Mouse (Mus musculus): ENCODE measurements around the gene Dgkg. TPM values are rescaled to one million over a fixed set of nuclear protein-coding genes. Genes with fewer than 3 reads are reported as not detected.

The Dgkg gene
- total and polyA plus RNA-seq, 2 experiments from 2014 or later = 12.0 to 15.8 TPM

DNA sequence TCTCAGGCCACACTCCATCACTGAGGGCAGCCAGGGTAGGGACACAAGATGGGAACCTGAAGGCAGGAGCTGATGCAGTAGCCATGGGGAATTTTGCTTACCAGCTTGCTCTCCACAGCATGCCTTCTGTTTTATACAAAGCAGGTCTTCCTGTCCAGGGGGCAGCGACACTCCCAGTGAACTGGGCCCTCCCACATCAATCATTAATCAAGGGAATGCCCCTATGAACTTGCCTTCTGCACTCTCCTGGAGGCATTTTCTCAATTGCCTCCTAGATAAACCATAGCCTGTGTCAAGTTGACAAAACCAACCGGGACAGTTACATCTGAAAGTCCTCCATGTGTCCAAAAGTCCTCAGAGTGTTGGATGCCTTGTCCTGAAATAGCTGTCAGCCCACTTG lies 6.1 kb upstream of the Dgkg start:
- ATAC-seq = no peak
- DNase-seq = no peak
- Histone ChIP-seq H3K4me1 (ENCODE audit: insufficient read depth) (no peaks in the 10 kb centered on the region), H3K36me3 (ENCODE audit: insufficient read depth) (no peaks in the 10 kb centered on the region), H3K27ac (ENCODE audit: low read depth, low read length) (no peak overlapping the region), H3K27me3 (ENCODE audit: insufficient read depth, low read length) (no peaks in the 10 kb centered on the region), H3K9me3 (ENCODE audit: low read length) (no peaks in the 10 kb centered on the region), H3K4me2 (ENCODE audit: low read depth) (no peak overlapping the region), H3K4me3 (ENCODE audit: low read depth, low read length) (no peak overlapping the region), H3K9ac (no peak overlapping the region)
- no peak for TF ChIP-seq CTCF (IDR thresholded peaks at IDR 0.05; ENCODE audit: low read depth)
- WGBS = 69% methylated on average over 2 of the region's 2 CpGs

DNA sequence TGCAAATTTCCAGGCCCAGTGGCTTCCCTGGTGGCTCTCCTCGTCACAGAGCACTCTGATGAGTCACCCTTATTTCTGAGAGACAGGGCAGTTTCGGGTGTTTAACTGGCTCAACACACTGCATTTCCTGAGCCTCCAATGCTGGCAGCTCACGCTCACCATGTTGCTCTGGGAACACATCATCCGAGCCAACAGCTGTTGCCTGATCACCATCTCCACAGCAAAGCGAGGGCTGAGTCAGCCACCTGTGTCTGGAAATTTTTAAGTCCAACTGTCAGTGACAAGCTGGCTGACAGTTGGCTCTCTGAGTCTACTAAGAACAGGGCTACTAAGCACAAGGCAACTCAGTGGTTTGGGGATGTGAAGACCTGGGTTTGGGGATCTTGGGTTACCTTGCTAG lies 4.1 kb upstream of the Dgkg start:
- H3K9ac ChIP-seq = no peak overlapping the region
- no peaks in the 10 kb centered on the region for H3K9me3 ChIP-seq (ENCODE audit: low read length)
- no peak for ATAC-seq
- DNase-seq = no peak
- peaks cover 8% of the 10 kb centered on the region; the same call in 1 of the 2 replicates for H3K27me3 ChIP-seq (ENCODE audit: insufficient read depth, low read length)
- H3K4me1 ChIP-seq (ENCODE audit: insufficient read depth) = no peaks in the 10 kb centered on the region
- no peak overlapping the region for H3K27ac ChIP-seq (ENCODE audit: low read depth, low read length)
- no peak overlapping the region for H3K4me3 ChIP-seq (ENCODE audit: low read depth, low read length)
- no peaks in the 10 kb centered on the region for H3K36me3 ChIP-seq (ENCODE audit: insufficient read depth)
- WGBS = 66% methylated on average over 5 of the region's 5 CpGs
- H3K4me2 ChIP-seq (ENCODE audit: low read depth) = no peak overlapping the region
- no peak for TF ChIP-seq CTCF (IDR thresholded peaks at IDR 0.05; ENCODE audit: low read depth)

DNA sequence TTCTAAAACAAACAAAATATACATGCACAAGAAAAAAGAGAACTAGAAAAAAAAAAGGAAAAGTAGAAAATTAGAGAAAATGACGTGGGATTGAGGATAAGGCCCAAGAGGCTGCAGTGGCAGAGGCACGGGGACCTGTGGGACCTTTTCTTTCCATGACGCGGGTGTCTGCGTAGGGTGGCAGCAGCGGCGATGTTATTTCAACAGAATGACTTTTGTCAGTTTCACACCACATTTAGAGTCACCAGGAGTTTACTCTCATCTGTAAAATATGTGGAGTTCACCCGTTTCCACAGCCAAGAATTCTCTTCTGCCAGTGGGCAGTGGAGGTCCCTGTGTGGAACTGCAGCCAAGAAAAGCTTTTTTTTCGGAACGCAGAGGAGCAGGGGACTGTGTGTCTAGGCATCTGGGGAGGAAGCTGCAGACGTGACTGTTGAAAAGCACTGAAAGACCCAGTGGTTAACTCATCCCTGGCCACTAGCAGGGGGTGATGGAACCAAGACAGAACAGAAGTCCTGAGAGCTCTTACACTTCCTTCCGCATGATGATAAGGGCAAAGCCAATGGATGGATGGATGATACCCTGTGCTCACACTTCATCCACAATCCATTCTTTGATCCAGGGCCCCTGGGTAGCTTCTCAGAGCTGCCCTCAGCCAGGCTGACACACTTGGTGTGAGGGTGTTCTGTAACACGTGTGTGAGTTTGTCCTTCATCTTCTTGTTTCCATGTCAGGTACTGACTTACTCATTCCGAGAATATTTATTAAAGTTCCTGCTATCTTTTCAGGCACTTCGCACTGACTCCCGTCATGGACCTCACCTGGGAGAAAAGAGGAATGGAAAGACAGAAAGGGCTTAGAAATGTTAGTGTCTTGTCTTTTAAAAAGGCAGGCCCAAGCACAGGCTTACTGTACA lies 1.1 kb upstream of the Dgkg start:
- no peak for DNase-seq
- no peak for TF ChIP-seq CTCF (IDR thresholded peaks at IDR 0.05; ENCODE audit: low read depth)
- H3K9me3 ChIP-seq (ENCODE audit: low read length) = no peaks in the 10 kb centered on the region
- no peaks in the 10 kb centered on the region for H3K4me1 ChIP-seq (ENCODE audit: insufficient read depth)
- no peak overlapping the region for H3K27ac ChIP-seq (ENCODE audit: low read depth, low read length)
- peaks cover 9% of the 10 kb centered on the region; the same call in 1 of the 2 replicates for H3K27me3 ChIP-seq (ENCODE audit: insufficient read depth, low read length)
- no peak overlapping the region for H3K9ac ChIP-seq
- H3K4me3 ChIP-seq (ENCODE audit: low read depth, low read length) = no peak overlapping the region
- H3K4me2 ChIP-seq (ENCODE audit: low read depth) = no peak overlapping the region
- no peak for ATAC-seq
- no peaks in the 10 kb centered on the region for H3K36me3 ChIP-seq (ENCODE audit: insufficient read depth)
- WGBS = 74% methylated on average over 16 of the region's 16 CpGs

DNA sequence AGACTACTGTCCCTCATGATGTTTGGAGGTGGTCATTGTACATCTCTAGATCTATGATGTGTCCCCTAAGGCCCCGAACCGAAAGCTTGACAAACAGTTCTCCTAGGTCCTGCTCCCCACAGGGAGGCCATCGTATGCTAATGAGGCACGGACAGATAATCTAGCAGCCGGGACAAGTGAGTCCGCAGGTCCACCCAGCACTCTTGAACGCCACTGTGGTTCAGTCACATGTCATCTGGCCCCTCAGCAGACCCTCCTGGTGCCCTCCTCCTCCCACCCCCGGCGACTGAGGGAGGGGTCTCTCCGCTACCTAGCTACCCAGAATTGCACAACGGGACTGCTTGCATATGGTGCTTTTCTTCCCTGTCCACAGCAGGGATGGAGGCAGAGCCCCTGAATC lies 1.2 kb downstream of the Dgkg start:
- ATAC-seq (no peak), DNase-seq (no peak)
- H3K9ac ChIP-seq = 0 out of 2 replicates have a peak overlapping the region, but pooled peaks have one; percentile 59
- TF ChIP-seq CTCF (IDR thresholded peaks at IDR 0.05; ENCODE audit: low read depth) = no peak
- 10% methylated on average over 11 of the region's 11 CpGs for WGBS
- H3K4me1 ChIP-seq (ENCODE audit: insufficient read depth) = no peaks in the 10 kb centered on the region
- no peak overlapping the region for H3K27ac ChIP-seq (ENCODE audit: low read depth, low read length)
- peak overlapping the region; percentile 51 for H3K4me3 ChIP-seq (ENCODE audit: low read depth, low read length)
- H3K4me2 ChIP-seq (ENCODE audit: low read depth) = peak overlapping the region; percentile 90
- no peaks in the 10 kb centered on the region for H3K36me3 ChIP-seq (ENCODE audit: insufficient read depth)
- H3K27me3 ChIP-seq (ENCODE audit: insufficient read depth, low read length) = peaks cover 9% of the 10 kb centered on the region; the same call in 1 of the 2 replicates
- H3K9me3 ChIP-seq (ENCODE audit: low read length) = no peaks in the 10 kb centered on the region

DNA sequence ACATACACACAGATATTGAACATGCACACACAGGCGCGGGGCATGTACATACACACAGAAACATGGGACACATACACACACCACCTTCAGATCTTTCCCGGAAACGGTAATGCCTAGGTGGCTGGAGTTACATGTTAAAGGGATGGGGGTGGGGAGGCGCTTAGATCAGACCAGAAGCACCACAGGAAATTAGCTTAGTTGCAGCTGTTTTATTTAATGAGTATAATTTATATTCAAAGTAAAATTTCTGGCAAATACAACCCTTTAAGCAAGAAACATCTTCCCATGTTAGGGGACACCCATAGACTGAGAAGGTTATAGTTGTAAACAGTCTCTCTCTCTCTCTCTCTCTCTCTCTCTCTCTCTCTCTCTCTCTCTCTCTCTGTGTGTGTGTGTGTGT lies 1.8 kb downstream of the Dgkg start:
- peaks cover 9% of the 10 kb centered on the region; the same call in 1 of the 2 replicates for H3K27me3 ChIP-seq (ENCODE audit: insufficient read depth, low read length)
- WGBS = 66% methylated on average over 5 of the region's 5 CpGs
- no peak overlapping the region for H3K4me3 ChIP-seq (ENCODE audit: low read depth, low read length)
- no peak overlapping the region for H3K27ac ChIP-seq (ENCODE audit: low read depth, low read length)
- H3K9ac ChIP-seq = no peak overlapping the region
- H3K4me2 ChIP-seq (ENCODE audit: low read depth) = peak overlapping the region; percentile 90
- DNase-seq = no peak
- no peaks in the 10 kb centered on the region for H3K9me3 ChIP-seq (ENCODE audit: low read length)
- no peak for TF ChIP-seq CTCF (IDR thresholded peaks at IDR 0.05; ENCODE audit: low read depth)
- no peak for ATAC-seq
- no peaks in the 10 kb centered on the region for H3K36me3 ChIP-seq (ENCODE audit: insufficient read depth)
- no peaks in the 10 kb centered on the region for H3K4me1 ChIP-seq (ENCODE audit: insufficient read depth)

DNA sequence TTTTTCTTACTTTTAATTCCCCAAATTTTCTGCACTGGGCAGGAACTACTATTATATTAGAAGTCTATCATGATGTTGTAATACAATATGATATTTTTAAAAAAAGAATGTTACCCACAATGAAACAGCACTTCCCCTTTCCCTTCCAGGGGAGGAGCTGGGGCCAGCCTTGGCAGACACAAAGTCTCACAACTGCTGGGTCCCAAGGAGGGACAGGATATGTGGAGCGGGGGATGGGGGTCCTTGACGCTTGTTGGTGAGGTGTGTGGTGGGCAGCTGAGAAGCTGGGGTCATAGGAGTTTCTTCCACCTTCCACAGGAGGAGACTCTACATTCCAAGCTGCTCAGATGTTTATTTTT lies 2.6 kb downstream of the Dgkg start:
- WGBS = 80% methylated on average over 2 of the region's 2 CpGs
- DNase-seq (no peak), ATAC-seq (no peak)
- H3K4me1 ChIP-seq (ENCODE audit: insufficient read depth) = no peaks in the 10 kb centered on the region
- H3K9me3 ChIP-seq (ENCODE audit: low read length) = no peaks in the 10 kb centered on the region
- H3K36me3 ChIP-seq (ENCODE audit: insufficient read depth) = no peaks in the 10 kb centered on the region
- H3K27ac ChIP-seq (ENCODE audit: low read depth, low read length) = no peak overlapping the region
- H3K27me3 ChIP-seq (ENCODE audit: insufficient read depth, low read length) = peaks cover 9% of the 10 kb centered on the region; the same call in 1 of the 2 replicates
- no peak overlapping the region for H3K4me3 ChIP-seq (ENCODE audit: low read depth, low read length)
- no peak overlapping the region for H3K9ac ChIP-seq
- no peak for TF ChIP-seq CTCF (IDR thresholded peaks at IDR 0.05; ENCODE audit: low read depth)
- H3K4me2 ChIP-seq (ENCODE audit: low read depth) = no peak overlapping the region

DNA sequence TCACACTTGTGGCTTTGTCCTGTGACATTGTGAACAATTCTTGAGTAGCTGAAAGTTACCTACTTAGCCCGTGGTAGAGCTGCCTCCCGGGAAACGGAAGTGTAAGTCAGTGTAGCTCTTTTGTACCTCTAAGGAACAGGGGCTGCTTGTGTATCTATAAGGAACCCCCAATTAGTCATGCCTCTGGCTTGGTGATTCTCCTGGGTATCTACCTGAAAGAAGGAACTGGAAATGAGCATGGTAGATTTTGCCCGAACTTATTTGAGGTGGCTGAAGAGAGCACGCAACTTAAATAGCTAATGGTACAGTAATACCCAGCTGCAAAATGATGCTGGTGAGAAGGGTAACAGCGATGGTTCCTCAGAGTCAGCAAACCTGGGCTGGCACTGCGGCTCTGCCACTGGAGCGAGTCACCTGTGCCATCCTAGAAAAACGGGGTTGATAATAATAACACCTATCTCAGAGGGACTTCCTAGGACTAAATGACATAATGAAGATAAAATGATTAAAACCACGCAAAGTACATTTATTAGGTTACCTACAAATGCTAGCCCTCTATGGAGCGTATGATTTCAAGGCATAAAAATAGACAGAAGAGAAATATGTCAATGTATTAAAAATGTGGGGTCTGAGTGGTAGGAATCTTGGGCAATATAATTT lies 3.1 kb downstream of the Dgkg start:
- no peak overlapping the region for H3K9ac ChIP-seq
- WGBS = 84% methylated on average over 11 of the region's 11 CpGs
- ATAC-seq = no peak
- no peak overlapping the region for H3K4me3 ChIP-seq (ENCODE audit: low read depth, low read length)
- H3K36me3 ChIP-seq (ENCODE audit: insufficient read depth) = no peaks in the 10 kb centered on the region
- TF ChIP-seq CTCF (IDR thresholded peaks at IDR 0.05; ENCODE audit: low read depth) = no peak
- H3K27me3 ChIP-seq (ENCODE audit: insufficient read depth, low read length) = peaks cover 9% of the 10 kb centered on the region; the same call in 1 of the 2 replicates
- H3K9me3 ChIP-seq (ENCODE audit: low read length) = no peaks in the 10 kb centered on the region
- DNase-seq = no peak
- no peaks in the 10 kb centered on the region for H3K4me1 ChIP-seq (ENCODE audit: insufficient read depth)
- H3K4me2 ChIP-seq (ENCODE audit: low read depth) = no peak overlapping the region
- no peak overlapping the region for H3K27ac ChIP-seq (ENCODE audit: low read depth, low read length)
